Mouse (Mus musculus) mesoderm, embryonic 11.5 days (tissue): ENCODE data around the gene Ing3.
A peak's percentile ranks its signal among the peaks of the same experiment; 100 is the strongest.

Experiments used
- DNase-seq: peaks from one replicate; pipeline ENCODE4 v3.0.0-alpha.2; 2012; ENCODE audit warnings: low read depth, low spot score

The Ing3 gene

GRCm38 (mm10) chr6:21991151-21991550 is 41.8 kb downstream of the Ing3 start:
- DNase-seq, result no peak

GRCm38 (mm10) chr6:21993070-21993469 is 43.7 kb downstream of the Ing3 start:
- DNase-seq, result no peak

DNA sequence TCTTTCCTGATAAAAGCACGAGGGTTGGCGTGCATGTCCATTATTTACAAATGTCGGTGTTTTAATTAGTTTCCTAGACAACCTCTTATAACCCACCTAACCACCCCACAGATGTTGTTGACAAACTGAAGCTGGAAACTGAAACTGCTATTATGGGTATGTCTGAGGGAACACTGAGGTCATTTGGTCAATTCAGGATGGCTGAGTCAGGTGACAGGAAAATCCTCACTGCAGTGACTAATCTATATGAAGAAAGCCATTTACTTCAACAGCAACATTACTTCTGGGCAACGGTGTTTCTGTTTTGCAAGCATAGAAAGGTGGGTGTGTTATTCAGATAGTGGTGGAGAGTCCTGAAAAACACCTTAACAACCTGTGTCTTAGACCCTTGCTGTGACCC is 48.8 kb downstream of the Ing3 start:
- no peak for DNase-seq

GRCm38 (mm10) chr6:21999025-21999424 is 49.7 kb downstream of the Ing3 start:
- DNase-seq, result no peak

DNA sequence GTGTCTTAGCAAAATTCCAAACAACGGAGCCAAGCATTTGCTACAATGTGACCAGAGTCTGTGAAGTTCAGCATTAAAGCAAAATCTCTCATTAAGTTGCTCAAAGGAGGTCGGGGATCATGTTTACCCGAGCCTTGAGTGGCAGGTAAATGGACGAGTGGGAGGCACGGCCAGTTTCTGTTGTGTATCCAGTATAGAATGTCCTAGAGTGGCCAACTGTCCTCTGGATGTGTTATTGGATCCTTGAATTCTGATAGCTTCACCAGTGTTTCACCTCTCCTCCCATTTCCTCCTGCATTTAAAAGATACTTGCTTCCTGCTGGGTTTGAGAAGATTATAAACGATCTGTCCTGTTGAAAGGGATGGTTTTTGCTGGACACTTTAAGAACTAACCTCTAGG is 50.7 kb downstream of the Ing3 start:
- no peak for DNase-seq

GRCm38 (mm10) chr6:22000881-22001280 is 51.5 kb downstream of the Ing3 start:
- DNase-seq, result no peak

DNA sequence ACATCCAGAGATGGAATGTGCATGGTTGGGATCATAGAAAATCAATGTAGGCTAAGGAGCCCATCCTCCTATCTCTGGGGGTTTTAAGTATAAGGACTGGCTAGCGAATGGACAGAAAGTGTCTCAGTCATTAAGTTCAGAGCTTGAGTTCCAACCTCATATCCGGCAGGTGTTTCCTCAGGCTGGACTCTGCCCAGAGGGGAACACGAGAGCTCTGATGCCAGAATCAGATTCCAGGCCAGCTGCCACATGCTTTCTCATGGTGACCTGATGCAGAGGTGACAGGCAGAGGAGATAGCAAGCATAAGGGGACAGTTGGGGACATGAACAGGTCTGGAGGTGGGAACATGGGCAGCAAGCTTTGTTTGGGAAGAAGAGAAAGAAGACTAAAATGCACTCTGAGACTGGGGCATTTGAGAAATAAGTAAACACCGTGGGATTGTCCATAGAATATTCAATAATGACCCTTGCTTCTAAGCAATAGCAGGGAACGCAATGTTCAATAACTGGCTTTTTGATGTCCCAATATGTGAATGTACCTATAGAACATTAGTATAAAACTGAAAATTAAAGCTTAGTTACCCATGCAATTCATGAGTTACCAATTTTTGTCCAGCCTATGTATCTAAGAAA is 52.0 kb downstream of the Ing3 start:
- DNase-seq, result no peak

GRCm38 (mm10) chr6:22002521-22003199 is 53.3 kb downstream of the Ing3 start:
- DNase-seq, result no peak

DNA sequence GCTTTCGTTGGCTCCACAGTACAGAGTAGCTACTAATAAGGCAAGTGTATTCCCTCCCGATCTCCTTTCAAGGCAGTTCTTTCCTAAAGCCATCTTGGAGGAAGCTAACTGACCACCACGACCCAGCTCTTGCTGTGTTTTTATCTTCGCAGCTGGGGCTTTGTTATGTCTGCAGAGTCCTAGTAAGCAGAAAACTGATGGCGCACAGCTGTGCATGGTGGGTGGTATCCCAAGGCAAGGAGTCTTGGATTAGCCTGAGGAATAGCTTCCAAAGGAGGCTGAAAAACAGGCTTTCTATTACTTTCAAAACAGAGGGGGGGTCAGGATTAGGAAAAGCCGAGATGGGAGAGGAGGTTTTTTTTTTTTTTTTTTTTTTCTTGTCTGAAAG is 53.8 kb downstream of the Ing3 start:
- peak; percentile 73 for DNase-seq

GRCm38 (mm10) chr6:22003959-22004543 is 54.7 kb downstream of the Ing3 start:
- DNase-seq, result no peak

- no peak for DNase-seq
Observed at GRCm38 (mm10) chr6:22008346-22008745, 59.0 kb downstream of the Ing3 start.

DNA sequence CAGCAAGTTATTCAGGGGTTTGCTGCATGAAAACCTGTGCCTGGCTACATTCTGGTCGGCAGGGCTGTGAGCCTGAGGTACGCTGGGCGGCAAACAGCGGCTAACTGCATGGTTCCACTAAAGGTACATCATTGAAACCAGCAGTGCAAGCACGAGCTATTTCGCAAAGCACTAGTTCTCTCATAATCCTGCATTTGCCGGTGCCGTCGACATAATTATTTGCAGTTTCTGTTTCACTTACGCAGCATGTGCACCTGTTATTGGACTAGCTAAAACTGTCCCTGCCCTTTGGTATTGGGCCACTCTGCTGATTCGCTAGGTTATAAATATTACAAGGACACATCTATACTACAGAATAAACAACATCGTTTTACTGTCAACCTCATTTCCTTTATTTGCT is 60.9 kb downstream of the Ing3 start:
- DNase-seq, result no peak

GRCm38 (mm10) chr6:22010761-22011281 is 61.5 kb downstream of the Ing3 start:
- DNase-seq, result no peak

GRCm38 (mm10) chr6:22011546-22011945 is 62.2 kb downstream of the Ing3 start:
- DNase-seq, result no peak

DNA sequence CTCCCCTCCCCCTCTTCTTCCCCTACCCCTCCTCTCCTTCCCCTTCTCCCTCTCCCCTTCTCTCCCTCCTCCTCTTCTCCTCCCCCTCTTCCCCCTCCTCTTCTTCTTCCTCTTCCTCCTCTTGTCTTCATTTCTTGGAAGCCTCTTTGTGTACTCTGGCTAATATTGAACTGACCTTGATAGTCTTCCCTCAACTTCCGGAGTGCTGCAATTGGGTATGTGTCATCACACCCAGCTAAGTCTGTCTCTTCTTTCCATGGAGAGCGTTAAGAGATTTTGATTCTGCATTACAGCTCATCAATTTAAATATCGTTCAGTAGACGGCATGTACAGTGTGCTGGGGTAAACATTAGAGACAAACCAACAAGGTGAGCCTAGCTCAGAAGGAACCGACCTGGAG is 62.7 kb downstream of the Ing3 start:
- no peak for DNase-seq

DNA sequence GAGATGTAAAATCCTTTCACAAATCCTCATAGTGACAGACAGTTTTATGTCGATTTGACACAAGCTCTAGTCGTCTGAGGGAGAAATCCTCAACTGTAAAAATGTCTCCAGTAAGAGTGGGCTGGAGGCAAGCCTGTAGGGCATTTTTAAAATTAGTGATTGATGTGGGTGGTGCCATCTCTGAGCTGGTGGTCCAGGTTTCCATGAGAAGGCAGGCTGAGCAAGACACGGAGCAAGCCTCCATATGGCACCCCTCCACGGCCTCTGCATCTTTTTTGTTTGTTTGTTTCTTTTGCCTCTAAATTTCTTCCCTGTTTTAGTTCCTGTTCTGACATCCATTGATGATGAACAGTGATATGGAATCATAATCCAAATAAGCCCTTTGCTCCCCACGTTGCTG is 63.1 kb downstream of the Ing3 start:
- no peak for DNase-seq

DNA sequence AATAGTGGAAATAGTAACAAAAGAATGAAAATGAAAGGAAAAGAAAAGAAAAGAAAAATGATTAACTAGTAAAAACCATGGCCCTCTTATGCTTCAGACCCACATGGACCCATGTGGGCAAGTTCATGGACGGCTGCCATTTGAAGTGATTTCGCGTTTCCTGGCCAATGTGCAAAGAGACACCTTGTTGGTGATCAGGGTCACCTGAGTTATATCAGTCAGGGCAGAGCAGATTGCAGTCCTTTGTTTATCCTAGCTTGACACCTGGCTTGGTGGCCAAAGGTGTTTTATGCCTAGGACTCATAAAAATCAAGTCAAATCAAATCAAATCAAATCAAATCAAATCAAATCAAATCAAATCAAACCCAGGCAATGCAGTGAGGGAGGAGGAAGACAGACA is 64.0 kb downstream of the Ing3 start:
- DNase-seq, result no peak

- no peak for DNase-seq
Observed at GRCm38 (mm10) chr6:22014291-22014911, 65.0 kb downstream of the Ing3 start.

DNA sequence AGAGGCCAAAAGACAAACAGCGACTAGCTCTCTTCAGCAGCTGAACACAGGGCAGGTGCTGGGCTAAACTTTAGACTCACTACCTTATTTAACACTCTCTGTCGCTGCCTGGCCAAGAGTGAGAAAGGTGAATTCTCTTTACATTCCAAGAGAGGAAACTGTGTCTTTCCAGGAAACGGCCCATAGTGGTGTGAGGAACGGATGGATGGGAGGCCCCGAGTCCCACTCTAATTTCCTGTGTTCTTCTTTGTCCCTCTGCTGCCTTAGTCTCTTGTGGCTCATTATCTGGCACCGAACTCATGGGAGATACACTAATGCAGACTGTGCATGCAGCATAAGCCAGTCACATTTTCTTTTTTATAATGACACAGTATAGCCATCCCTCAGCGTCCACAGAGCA is 68.3 kb downstream of the Ing3 start:
- no peak for DNase-seq

- no peak for DNase-seq
Observed at GRCm38 (mm10) chr6:22018768-22019445, 69.5 kb downstream of the Ing3 start.

DNA sequence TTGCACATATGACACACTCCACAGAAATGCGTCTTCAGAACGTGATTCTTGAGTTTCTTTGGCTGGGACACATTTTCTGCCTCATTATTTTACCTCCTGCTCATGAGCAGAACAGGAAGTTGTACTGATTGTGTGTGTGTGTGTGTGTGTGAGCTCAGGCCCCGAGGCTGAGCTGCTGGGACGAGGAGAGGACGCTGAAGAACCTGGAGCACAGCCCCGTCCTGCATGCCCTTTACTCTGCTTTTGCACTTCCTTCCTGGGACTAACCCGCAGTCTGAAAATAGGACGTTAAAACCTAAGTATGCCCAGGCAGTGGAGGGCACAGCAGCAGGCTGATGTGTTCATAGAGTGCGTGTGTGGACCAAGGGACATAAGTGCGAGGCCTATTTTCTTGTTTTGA is 70.3 kb downstream of the Ing3 start:
- no peak for DNase-seq

GRCm38 (mm10) chr6:22020696-22021095 is 71.3 kb downstream of the Ing3 start:
- no peak for DNase-seq
